Mouse (Mus musculus) heart, embryonic 15.5 days (tissue): ENCODE measurements around the gene Nsmce4a. TPM values are rescaled to one million over a fixed set of nuclear protein-coding genes. Genes with fewer than 3 reads are reported as not detected.
"Not testable (repeated sequence)": the region's sequence is repeated elsewhere in the genome, so short reads cannot be mapped to it uniquely, and the experiment has no call there.

Source experiments
- ATAC-seq: fragments of 200-750 bp; cut with Nextera tagmentation; replicated peaks from 2 replicates; pipeline ENCODE4 v1.8.0; 2017; ENCODE audit warnings: low read depth, moderate TSS enrichment; ENCODE audit not compliant: insufficient number of reproducible peaks, insufficient read depth, low FRiP score
- H3K27ac ChIP-seq: fragments of 300-500 bp; sonication (generic); 2 replicates; pipeline ENCODE4 v1.5.1; 2015; ENCODE audit warnings: mild to moderate bottlenecking, inconsistent platforms
- H3K27me3 ChIP-seq: fragments of 300-500 bp; sonication (generic); 2 replicates; pipeline ENCODE4 v1.6.1; 2015; ENCODE audit warnings: inconsistent platforms
- H3K36me3 ChIP-seq: fragments of 300-500 bp; sonication (generic); 2 replicates; pipeline ENCODE4 v1.6.1; 2015; ENCODE audit warnings: mild to moderate bottlenecking, inconsistent platforms
- H3K4me1 ChIP-seq: fragments of 300-500 bp; sonication (generic); replicated peaks from 2 replicates; pipeline ENCODE4 v1.6.1; 2015; ENCODE audit warnings: inconsistent platforms
- H3K4me2 ChIP-seq: fragments of 300-500 bp; sonication (generic); 2 replicates; pipeline ENCODE4 v1.6.1; 2015; ENCODE audit warnings: inconsistent platforms, mild to moderate bottlenecking, moderate library complexity
- H3K4me3 ChIP-seq: fragments of 300-500 bp; sonication (generic); 2 replicates; pipeline ENCODE4 v1.5.1; 2015; ENCODE audit warnings: mild to moderate bottlenecking, inconsistent platforms
- H3K9ac ChIP-seq: fragments of 300-500 bp; sonication (generic); 2 replicates; pipeline ENCODE4 v1.6.1; 2015; ENCODE audit warnings: mild to moderate bottlenecking, inconsistent platforms
- H3K9me3 ChIP-seq: fragments of 300-500 bp; sonication (generic); replicated peaks from 2 replicates; pipeline ENCODE4 v1.6.1; 2016; ENCODE audit warnings: inconsistent platforms
- WGBS: fragments of 180-500 bp; shearing (Covaris S2); methylation state at CpG from one replicate; pipeline ENCODE4 v1.1.7; 2015; ENCODE audit warnings: mixed read lengths; 5-methylcytosine and 5-hydroxymethylcytosine counted together
- polyA plus RNA-seq: library from polyadenylated mRNA; unstranded; fragments of >200 nt; fragmentation: Nextera tagmentation; extraction: Ambion mirVana; gene quantifications from 2 replicates; pipeline ENCODE4 v1.2.1, GENCODE M21; 2015

Gene Nsmce4a
- polyA plus RNA-seq, 1 experiment from 2014 or later, result 115 TPM

DNA sequence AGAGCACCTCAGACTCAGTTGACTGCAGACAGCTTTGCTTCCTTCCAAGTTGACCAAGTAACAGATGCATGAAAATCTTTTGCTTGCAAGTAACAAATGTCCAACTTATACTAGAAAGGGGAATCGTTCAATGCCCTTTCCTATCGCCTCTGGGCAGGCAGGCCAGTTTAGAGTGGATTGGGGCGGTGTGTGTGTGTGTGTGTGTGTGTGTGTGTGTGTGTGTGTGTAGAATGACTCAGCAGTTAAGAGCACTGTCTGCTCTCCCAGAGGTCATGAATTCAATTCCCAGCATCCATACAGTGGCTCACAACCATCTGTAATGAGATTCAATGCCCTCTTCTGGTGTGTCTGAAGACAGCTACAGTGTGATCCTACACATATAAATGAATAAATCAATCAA, 27.2 kb upstream of the Nsmce4a start:
- Histone ChIP-seq H3K4me2 (no peak overlapping the region), H3K36me3 (no peaks in the 10 kb centered on the region), H3K4me3 (no peak overlapping the region), H3K27ac (no peak overlapping the region), H3K9me3 (no peaks in the 10 kb centered on the region), H3K27me3 (no peaks in the 10 kb centered on the region), H3K4me1 (no peaks in the 10 kb centered on the region; the same call in 1 of the 2 replicates), H3K9ac (no peak overlapping the region)
- WGBS, result 65% methylated on average over 3 of the region's 3 CpGs
- no peak for ATAC-seq

- ATAC-seq, result no peak
- H3K36me3 ChIP-seq, result no peaks in the 10 kb centered on the region
- H3K4me2 ChIP-seq, result no peak overlapping the region
- no peaks in the 10 kb centered on the region; the same call in 1 of the 2 replicates for H3K4me1 ChIP-seq
- H3K27me3 ChIP-seq, result no peaks in the 10 kb centered on the region
- H3K9ac ChIP-seq, result no peak overlapping the region
- no peaks in the 10 kb centered on the region for H3K9me3 ChIP-seq
- no peak overlapping the region for H3K4me3 ChIP-seq
- no peak overlapping the region for H3K27ac ChIP-seq
- 55% methylated on average over 6 of the region's 6 CpGs for WGBS
These were observed 24.6 kb upstream of the Nsmce4a start for GRCm38 (mm10) chr7:130597546-130597945.

- not testable (repeated sequence) for H3K9ac ChIP-seq, H3K27ac ChIP-seq, H3K36me3 ChIP-seq, ATAC-seq, H3K27me3 ChIP-seq, H3K4me3 ChIP-seq, H3K4me2 ChIP-seq, H3K9me3 ChIP-seq, H3K4me1 ChIP-seq
- WGBS, result 50% methylated on average over 9 of the region's 19 CpGs
These were observed 23.3 kb upstream of the Nsmce4a start for GRCm38 (mm10) chr7:130596079-130596855.

GRCm38 (mm10) chr7:130593375-130594239, 20.7 kb upstream of the Nsmce4a start:
- not testable (repeated sequence) for H3K4me1 ChIP-seq, H3K27ac ChIP-seq, H3K4me2 ChIP-seq, H3K27me3 ChIP-seq, H3K9me3 ChIP-seq, H3K4me3 ChIP-seq, H3K9ac ChIP-seq, ATAC-seq, H3K36me3 ChIP-seq
- 67% methylated on average over 7 of the region's 11 CpGs for WGBS

- H3K9me3 ChIP-seq, H3K4me1 ChIP-seq, H3K27me3 ChIP-seq, H3K27ac ChIP-seq, H3K4me3 ChIP-seq, H3K9ac ChIP-seq, ATAC-seq, H3K36me3 ChIP-seq, H3K4me2 ChIP-seq: not testable (repeated sequence)
- WGBS, result no CpG with 5 or more reads among the region's 11 CpGs
These were observed 20.1 kb upstream of the Nsmce4a start for GRCm38 (mm10) chr7:130592975-130593374.

DNA sequence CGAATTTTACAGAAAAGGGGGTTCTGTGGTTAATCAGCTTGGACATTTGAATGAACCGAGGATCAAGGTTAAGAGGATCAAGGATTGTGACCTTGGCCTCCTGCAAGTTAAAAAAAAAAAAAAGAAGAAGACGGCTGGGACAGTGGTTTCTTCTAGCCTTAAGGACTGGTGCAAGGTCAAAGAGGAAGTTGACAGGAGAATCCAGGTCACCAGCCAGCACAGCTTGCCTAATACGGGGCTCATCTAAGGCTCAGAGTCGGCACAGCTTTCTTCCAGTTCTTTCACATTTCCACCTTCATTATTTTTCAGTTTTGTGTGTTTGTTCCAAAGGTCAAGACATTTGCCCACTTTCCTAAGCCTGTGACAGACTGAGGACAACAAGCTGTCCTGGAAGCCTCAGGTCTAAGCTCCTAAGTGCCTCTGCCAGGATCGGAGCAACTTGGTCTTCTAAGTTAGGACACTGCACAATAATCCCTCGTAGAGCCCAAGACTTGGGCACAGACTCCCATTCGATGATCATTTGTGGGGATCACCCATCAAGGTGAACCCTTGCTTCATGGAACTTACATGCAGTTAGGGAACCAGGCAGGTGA, 18.0 kb upstream of the Nsmce4a start:
- 60% methylated on average over 8 of the region's 8 CpGs for WGBS
- no peaks in the 10 kb centered on the region for H3K36me3 ChIP-seq
- H3K4me2 ChIP-seq, result no peak overlapping the region
- no peaks in the 10 kb centered on the region for H3K27me3 ChIP-seq
- H3K4me1 ChIP-seq, result peaks cover 9% of the 10 kb centered on the region; the same call in 1 of the 2 replicates
- H3K9ac ChIP-seq, result no peak overlapping the region
- H3K9me3 ChIP-seq, result no peaks in the 10 kb centered on the region
- ATAC-seq, result no peak
- no peak overlapping the region for H3K27ac ChIP-seq
- no peak overlapping the region for H3K4me3 ChIP-seq

GRCm38 (mm10) chr7:130590081-130590828, 17.3 kb upstream of the Nsmce4a start:
- 57% methylated on average over 13 of the region's 13 CpGs for WGBS
- Histone ChIP-seq H3K27me3 (no peaks in the 10 kb centered on the region), H3K36me3 (no peaks in the 10 kb centered on the region), H3K4me1 (peaks cover 9% of the 10 kb centered on the region; the same call in 1 of the 2 replicates), H3K9ac (no peak overlapping the region), H3K4me3 (no peak overlapping the region), H3K4me2 (no peak overlapping the region), H3K9me3 (no peaks in the 10 kb centered on the region), H3K27ac (peak overlapping the region; percentile 20; the same call in 1 of the 2 replicates)
- ATAC-seq, result no peak

DNA sequence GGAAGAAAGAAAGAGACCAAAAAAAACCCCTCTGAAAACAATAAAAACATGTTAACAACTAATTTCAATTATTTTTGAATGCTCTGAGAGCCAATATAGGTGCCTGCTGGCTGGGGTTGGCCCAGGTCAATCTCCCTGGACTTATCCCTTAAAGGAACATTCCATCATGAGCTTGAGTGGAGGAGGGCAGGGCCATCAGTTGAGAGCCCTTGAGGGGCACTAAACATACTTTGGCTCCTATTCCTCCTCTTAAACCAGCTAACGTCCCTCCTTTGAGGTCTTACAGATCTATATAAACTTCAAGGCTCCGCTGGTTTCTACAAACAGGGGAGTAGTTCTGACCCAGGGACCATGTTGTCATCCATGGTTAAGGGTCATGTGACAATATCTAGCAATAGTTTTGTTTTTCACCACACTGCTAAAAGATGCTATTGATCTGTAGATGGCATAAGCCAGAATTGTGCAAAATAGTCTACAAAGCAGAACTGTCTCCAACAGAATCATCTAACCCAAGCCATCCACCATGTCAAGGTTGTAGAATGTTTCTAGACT, 13.7 kb upstream of the Nsmce4a start:
- ATAC-seq, result no peak
- Histone ChIP-seq H3K9ac (no peak overlapping the region), H3K27me3 (no peaks in the 10 kb centered on the region), H3K9me3 (no peaks in the 10 kb centered on the region), H3K4me3 (no peak overlapping the region), H3K27ac (no peak overlapping the region), H3K4me1 (peaks cover 9% of the 10 kb centered on the region; the same call in 1 of the 2 replicates), H3K36me3 (no peaks in the 10 kb centered on the region), H3K4me2 (no peak overlapping the region)
- 69% methylated on average over 2 of the region's 2 CpGs for WGBS

GRCm38 (mm10) chr7:130578607-130579006, 5.7 kb upstream of the Nsmce4a start:
- H3K9ac ChIP-seq, result no peak overlapping the region
- WGBS, result 73% methylated on average over 5 of the region's 5 CpGs
- no peaks in the 10 kb centered on the region for H3K36me3 ChIP-seq
- no peak for ATAC-seq
- H3K9me3 ChIP-seq, result no peaks in the 10 kb centered on the region
- H3K4me3 ChIP-seq, result no peak overlapping the region
- no peak overlapping the region for H3K4me2 ChIP-seq
- H3K27me3 ChIP-seq, result no peaks in the 10 kb centered on the region
- H3K4me1 ChIP-seq, result peaks cover 19% of the 10 kb centered on the region
- no peak overlapping the region for H3K27ac ChIP-seq

- no peak overlapping the region for H3K9ac ChIP-seq
- H3K27me3 ChIP-seq, result no peaks in the 10 kb centered on the region
- no peak overlapping the region for H3K4me3 ChIP-seq
- WGBS, result 95% methylated on average over 2 of the region's 2 CpGs
- H3K36me3 ChIP-seq, result no peaks in the 10 kb centered on the region
- no peaks in the 10 kb centered on the region for H3K9me3 ChIP-seq
- H3K4me2 ChIP-seq, result no peak overlapping the region
- H3K4me1 ChIP-seq, result peaks cover 19% of the 10 kb centered on the region
- no peak overlapping the region for H3K27ac ChIP-seq
- ATAC-seq, result no peak
These were observed 5.1 kb upstream of the Nsmce4a start for GRCm38 (mm10) chr7:130578066-130578465.
